Mouse (Mus musculus) hindbrain, embryonic 14.5 days (tissue): Measurements from ENCODE around the gene S100a16. TPM values are rescaled to one million over a fixed set of nuclear protein-coding genes. Genes with fewer than 3 reads are reported as not detected.

ENCODE experiments used
- ATAC-seq: fragments of 200-750 bp; cut with Nextera tagmentation; 2 replicates; pipeline ENCODE4 v1.8.0; 2017; ENCODE audit warnings: moderate number of reproducible peaks, mild to moderate bottlenecking, moderate TSS enrichment, moderate library complexity; ENCODE audit not compliant: low FRiP score
- DNase-seq: peaks from one replicate; pipeline ENCODE4 v3.0.0-alpha.2; 2015; ENCODE audit warnings: low spot score
- H3K27ac ChIP-seq: fragments of 300-500 bp; sonication (generic); 2 replicates; pipeline ENCODE4 v1.5.1; 2014; ENCODE audit warnings: mild to moderate bottlenecking, moderate library complexity
- H3K27me3 ChIP-seq: fragments of 300-500 bp; sonication (generic); 2 replicates; pipeline ENCODE4 v1.6.1; 2014; ENCODE audit warnings: mild to moderate bottlenecking, low read length, mixed read lengths; ENCODE audit not compliant: control insufficient read depth, insufficient read depth
- H3K36me3 ChIP-seq: fragments of 300-500 bp; sonication (generic); replicated peaks from 2 replicates; pipeline ENCODE4 v1.6.1; 2014; ENCODE audit not compliant: control insufficient read depth, insufficient read depth
- H3K4me1 ChIP-seq: fragments of 300-500 bp; sonication (generic); replicated peaks from 2 replicates; pipeline ENCODE4 v1.6.1; 2014; ENCODE audit warnings: antibody characterized with exemption, low read length, mixed read lengths; ENCODE audit not compliant: control insufficient read depth, insufficient read depth
- H3K4me2 ChIP-seq: fragments of 300-500 bp; sonication (generic); replicated peaks from 2 replicates; pipeline ENCODE4 v1.6.1; 2014; ENCODE audit warnings: mild to moderate bottlenecking, moderate library complexity
- H3K4me3 ChIP-seq: fragments of 300-500 bp; sonication (generic); replicated peaks from 2 replicates; pipeline ENCODE4 v1.5.1; 2014; ENCODE audit warnings: mild to moderate bottlenecking, low read length
- H3K9ac ChIP-seq: fragments of 300-500 bp; sonication (generic); 2 replicates; pipeline ENCODE4 v1.6.1; 2014
- H3K9me3 ChIP-seq: fragments of 300-500 bp; sonication (generic); 2 replicates; pipeline ENCODE4 v1.6.1; 2016; ENCODE audit warnings: low read length; ENCODE audit not compliant: control insufficient read depth
- WGBS: fragments of 180-500 bp; shearing (Covaris S2); extraction: QIAGEN DNeasy Blood & Tissue Kit; methylation state at CpG from one replicate; pipeline ENCODE4 v1.1.7; 2014; 5-methylcytosine and 5-hydroxymethylcytosine counted together
- polyA plus RNA-seq: library from polyadenylated mRNA; unstranded; fragments of >200 nt; fragmentation: Nextera tagmentation; extraction: Ambion mirVana; gene quantifications from 2 replicates; pipeline ENCODE4 v1.2.1, GENCODE M21; 2014

The S100a16 gene
- polyA plus RNA-seq, 1 experiment from 2014 or later: 37.8 TPM

- Histone ChIP-seq H3K9me3 (no peaks in the 10 kb centered on the region), H3K9ac (no peak overlapping the region), H3K36me3 (peaks cover 64% of the 10 kb centered on the region), H3K4me1 (peaks cover 21% of the 10 kb centered on the region), H3K4me3 (no peak overlapping the region), H3K4me2 (no peak overlapping the region), H3K27me3 (no peaks in the 10 kb centered on the region), H3K27ac (no peak overlapping the region)
- ATAC-seq: no peak
- no peak for DNase-seq
- whole genome bisulfite sequencing: 93% methylated on average over 3 of the region's 3 CpGs
These were observed 30.7 kb upstream of the S100a16 start for GRCm38 (mm10) chr3:90506362-90506761.

- Histone ChIP-seq H3K9ac (peak overlapping the region; percentile 91), H3K27me3 (peaks cover 9% of the 10 kb centered on the region; the same call in 1 of the 2 replicates), H3K36me3 (peaks cover 43% of the 10 kb centered on the region), H3K4me1 (peaks cover 21% of the 10 kb centered on the region), H3K9me3 (no peaks in the 10 kb centered on the region), H3K4me3 (peak overlapping the region; percentile 90), H3K4me2 (peak overlapping the region; percentile 88), H3K27ac (peak overlapping the region; percentile 93)
- WGBS: 3% methylated on average over 20 of the region's 20 CpGs
- DNase-seq (no peak), ATAC-seq (no peak; the same call in 1 of the 2 replicates)
These were observed 28.6 kb upstream of the S100a16 start for GRCm38 (mm10) chr3:90508287-90508949.

GRCm38 (mm10) chr3:90508950-90509746 is 27.9 kb upstream of the S100a16 start, which contains the start of gene Chtop:
TSS of gene Chtop (minus strand) at chr3:90509498.
- peak; percentile 100 for DNase-seq
- peaks cover 20% of the 10 kb centered on the region for H3K4me1 ChIP-seq
- ATAC-seq: peak; percentile 93
- H3K9me3 ChIP-seq: no peaks in the 10 kb centered on the region
- H3K4me2 ChIP-seq: peak within 1 kb of the TSS; percentile 88
- H3K27ac ChIP-seq: peak within 1 kb of the TSS; percentile 93
- H3K36me3 ChIP-seq: peaks cover 36% of the 10 kb centered on the region
- peaks cover 16% of the 10 kb centered on the region for H3K27me3 ChIP-seq
- H3K4me3 ChIP-seq: peak within 1 kb of the TSS; percentile 90
- H3K9ac ChIP-seq: peak within 1 kb of the TSS; percentile 91
- under 1% methylated on average over 66 of the region's 66 CpGs for WGBS

GRCm38 (mm10) chr3:90509747-90510123 is 27.3 kb upstream of the S100a16 start:
- H3K4me3 ChIP-seq: peak overlapping the region; percentile 90
- H3K4me2 ChIP-seq: peak overlapping the region; percentile 88
- ATAC-seq (peak; percentile 24; the same call in 1 of the 2 replicates), DNase-seq (no peak)
- WGBS: 15% methylated on average over 2 of the region's 2 CpGs
- peaks cover 21% of the 10 kb centered on the region for H3K4me1 ChIP-seq
- no peak overlapping the region for H3K9ac ChIP-seq
- peaks cover 30% of the 10 kb centered on the region for H3K36me3 ChIP-seq
- H3K9me3 ChIP-seq: no peaks in the 10 kb centered on the region
- H3K27ac ChIP-seq: peak overlapping the region; percentile 30; the same call in 1 of the 2 replicates
- peaks cover 22% of the 10 kb centered on the region for H3K27me3 ChIP-seq

- WGBS: 86% methylated on average over 5 of the region's 5 CpGs
- ATAC-seq (no peak), DNase-seq (no peak)
- no peak overlapping the region for H3K4me3 ChIP-seq
- H3K4me2 ChIP-seq: no peak overlapping the region
- H3K27me3 ChIP-seq: peaks cover 28% of the 10 kb centered on the region
- no peak overlapping the region for H3K27ac ChIP-seq
- peaks cover 21% of the 10 kb centered on the region for H3K4me1 ChIP-seq
- H3K9me3 ChIP-seq: no peaks in the 10 kb centered on the region
- no peak overlapping the region for H3K9ac ChIP-seq
- peaks cover 5% of the 10 kb centered on the region for H3K36me3 ChIP-seq
These were observed 24.8 kb upstream of the S100a16 start for GRCm38 (mm10) chr3:90512276-90512675.

- Histone ChIP-seq H3K4me2 (no peak overlapping the region; the same call in 1 of the 2 replicates), H3K9me3 (no peaks in the 10 kb centered on the region), H3K27me3 (peaks cover 28% of the 10 kb centered on the region), H3K36me3 (no peaks in the 10 kb centered on the region), H3K27ac (no peak overlapping the region), H3K9ac (no peak overlapping the region), H3K4me3 (no peak overlapping the region), H3K4me1 (peaks cover 13% of the 10 kb centered on the region)
- no peak for DNase-seq
- no peak for ATAC-seq
- 79% methylated on average over 9 of the region's 9 CpGs for WGBS
These were observed 24.0 kb upstream of the S100a16 start for GRCm38 (mm10) chr3:90512948-90513642.

- H3K9ac ChIP-seq: peak within 1 kb of the TSS; percentile 44
- 6% methylated on average over 25 of the region's 25 CpGs for WGBS
These were observed 23.1 kb upstream of the S100a16 start, which contains the start of the genes S100a1 and S100a13 for GRCm38 (mm10) chr3:90513796-90514590. TSS of gene S100a1 (minus strand) at chr3:90514392. TSS of gene S100a13 (plus strand) at chr3:90514435.

GRCm38 (mm10) chr3:90514691-90515090 is 22.4 kb upstream of the S100a16 start:
- 1% methylated on average over 10 of the region's 10 CpGs for WGBS
- no peak for DNase-seq
- H3K36me3 ChIP-seq: no peaks in the 10 kb centered on the region

More at GRCm38 (mm10) chr3:90513796-90514590, 23.1 kb upstream of the S100a16 start, which contains the start of the genes S100a1 and S100a13:
- Histone ChIP-seq H3K36me3 (no peaks in the 10 kb centered on the region), H3K27ac (no peak within 1 kb of the TSS), H3K9me3 (no peaks in the 10 kb centered on the region), H3K4me1 (peaks cover 11% of the 10 kb centered on the region), H3K4me2 (peak within 1 kb of the TSS; percentile 61), H3K4me3 (peak within 1 kb of the TSS; percentile 25), H3K27me3 (peaks cover 28% of the 10 kb centered on the region)
- DNase-seq (no peak), ATAC-seq (peak; percentile 21; the same call in 1 of the 2 replicates)

More at GRCm38 (mm10) chr3:90514691-90515090, 22.4 kb upstream of the S100a16 start:
- peak overlapping the region; percentile 25 for H3K4me3 ChIP-seq
- ATAC-seq: no peak
- H3K27ac ChIP-seq: no peak overlapping the region
- peaks cover 11% of the 10 kb centered on the region for H3K4me1 ChIP-seq
- no peaks in the 10 kb centered on the region for H3K9me3 ChIP-seq
- H3K9ac ChIP-seq: peak overlapping the region; percentile 44
- H3K4me2 ChIP-seq: peak overlapping the region; percentile 61
- peaks cover 28% of the 10 kb centered on the region for H3K27me3 ChIP-seq
